Mouse (Mus musculus) thymus, postnatal 0 days (tissue): Measurements from ENCODE around the gene Oxsr1. TPM values are rescaled to one million over a fixed set of nuclear protein-coding genes. Genes with fewer than 3 reads are reported as not detected.
"Not testable (repeated sequence)": the region's sequence is repeated elsewhere in the genome, so short reads cannot be mapped to it uniquely, and the experiment has no call there.

ENCODE experiments used
- DNase-seq: peaks from one replicate; pipeline ENCODE4 v3.0.0-alpha.2; 2015; ENCODE audit warnings: low spot score
- polyA plus RNA-seq: library from polyadenylated mRNA; unstranded; fragments of >200 nt; fragmentation: Nextera tagmentation; extraction: Ambion mirVana; gene quantifications from 2 replicates; pipeline ENCODE4 v1.2.1, GENCODE M21; 2015

Gene Oxsr1
- 9.3 and 11.7 TPM in 2 replicates for polyA plus RNA-seq

DNA sequence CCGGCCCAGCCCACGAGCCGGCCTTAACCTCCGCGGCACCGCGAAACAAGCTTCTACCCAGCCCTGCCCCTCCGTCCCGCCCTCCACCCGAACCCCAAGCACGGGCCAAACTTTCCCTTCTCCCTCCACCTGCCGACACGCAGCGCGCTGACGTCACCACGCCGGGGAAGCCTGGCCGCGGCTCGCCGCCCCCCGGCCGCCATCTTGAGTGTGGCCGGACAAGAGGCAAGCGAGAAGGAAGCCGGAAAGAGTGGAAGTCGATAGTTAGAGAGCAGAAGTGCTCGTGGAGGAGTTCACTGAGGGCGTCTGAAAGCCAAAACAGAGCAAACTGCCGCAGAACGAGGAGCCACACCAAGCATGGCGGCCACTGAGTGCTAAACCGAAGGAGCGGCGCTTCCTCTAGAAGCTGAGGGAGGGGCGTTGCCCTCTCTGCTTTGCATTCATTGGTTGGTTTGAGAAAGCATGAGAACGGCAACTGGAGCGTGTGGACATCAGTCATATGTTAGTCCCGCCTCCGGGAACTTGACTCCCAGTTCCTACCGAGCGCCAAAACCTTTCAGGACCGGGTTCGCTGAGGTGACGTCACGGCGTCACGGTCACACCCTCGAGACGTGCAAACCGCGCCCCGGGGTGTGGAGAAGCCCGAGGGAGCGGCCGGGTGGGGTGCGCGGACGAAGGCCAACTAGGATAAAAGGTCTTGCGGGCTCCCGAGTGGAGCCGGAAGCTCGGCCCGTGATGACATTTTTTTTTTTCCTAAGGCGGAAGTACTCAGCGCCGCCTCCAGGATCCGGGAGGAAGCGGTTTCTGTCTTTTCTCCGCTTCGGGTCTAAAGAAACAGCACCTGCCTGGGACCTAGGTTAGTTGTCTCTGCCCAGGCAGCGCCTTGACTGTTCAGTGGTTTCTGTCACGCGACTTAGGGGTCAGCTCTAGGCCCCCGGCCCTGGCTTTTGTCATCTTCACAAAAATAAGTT, at the start of gene Oxsr1:
Gene Oxsr1 (minus strand): TSS at position 139 of the 971 bp plus-strand sequence.
- DNase-seq: peak; percentile 99

DNA sequence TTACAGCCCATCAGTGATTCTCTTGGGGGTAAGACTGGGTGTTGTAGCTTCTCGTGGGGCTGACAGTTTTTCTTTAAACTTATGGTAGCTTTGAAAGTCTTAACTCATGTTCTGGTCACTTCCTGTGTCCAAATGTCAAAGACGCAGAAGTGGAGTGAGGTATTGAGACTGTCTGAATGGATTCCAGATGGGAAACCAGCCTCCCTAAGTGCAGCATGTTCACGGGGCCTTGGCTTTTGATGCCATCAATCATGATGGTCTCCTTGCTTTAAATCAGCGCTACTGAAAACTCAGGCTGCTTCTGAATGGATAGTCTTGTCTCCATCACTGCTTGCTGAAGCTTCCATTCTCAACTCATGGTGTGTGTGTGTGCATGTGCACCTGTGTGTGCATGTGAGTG, 49.0 kb upstream of the Oxsr1 start:
- DNase-seq: no peak

DNA sequence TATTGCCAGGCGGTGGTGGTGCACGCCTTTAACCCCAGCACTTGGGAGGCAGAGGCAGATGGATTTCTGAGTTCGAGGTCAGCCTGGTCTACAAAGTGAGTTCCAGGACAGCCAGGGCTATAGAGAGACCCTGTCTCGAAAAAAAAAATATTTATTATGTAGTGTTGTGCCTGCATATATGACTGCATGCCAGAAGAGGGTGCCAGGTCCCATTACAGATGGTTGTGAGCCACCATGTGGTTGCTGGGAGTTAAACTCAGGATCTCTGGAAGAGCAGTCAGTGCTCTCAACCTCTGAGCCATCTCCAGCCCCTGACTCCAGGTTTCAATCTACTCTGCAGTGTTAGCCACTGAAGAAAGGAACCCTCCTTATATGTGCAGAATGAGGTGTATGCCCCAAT, 48.5 kb upstream of the Oxsr1 start:
- not testable (repeated sequence) for DNase-seq

DNA sequence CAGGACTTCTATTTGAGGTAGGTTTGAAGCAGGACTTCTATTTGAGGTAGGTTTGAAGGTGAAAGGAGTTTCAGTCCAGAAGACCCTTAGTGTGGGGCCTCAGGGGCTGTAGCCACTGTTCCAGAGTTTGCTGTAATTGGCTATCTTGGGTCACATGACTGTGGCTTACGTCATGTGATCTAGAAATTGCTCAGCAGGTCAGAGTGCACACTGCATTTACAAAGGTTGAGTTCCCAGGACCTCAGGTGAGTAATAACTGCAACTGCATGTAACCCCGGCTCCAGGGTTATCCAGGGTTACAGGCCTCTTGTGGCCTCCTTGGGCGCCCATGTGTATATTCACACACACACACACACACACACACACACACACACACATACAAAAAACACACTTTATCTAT, 46.1 kb upstream of the Oxsr1 start:
- no peak for DNase-seq

DNA sequence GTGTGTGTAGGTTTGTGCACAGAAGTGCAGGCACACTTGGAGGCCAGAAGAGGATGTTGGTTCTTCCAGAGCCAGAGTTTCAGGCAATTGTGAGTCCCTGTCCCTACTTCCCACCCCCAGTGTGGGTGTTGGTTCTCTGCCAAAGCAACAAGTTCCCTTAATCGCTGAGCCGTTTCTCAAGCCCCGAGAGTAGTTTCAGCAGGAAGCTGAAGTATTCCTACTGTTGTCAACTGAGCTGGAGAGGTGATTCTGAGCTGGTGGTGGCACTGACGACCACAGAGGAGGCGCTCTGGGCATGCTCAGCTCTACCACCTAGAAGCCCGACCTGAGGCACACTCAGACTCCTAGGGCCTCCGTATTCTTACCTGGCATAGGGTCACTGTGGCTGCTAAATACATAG, 43.1 kb upstream of the Oxsr1 start, which contains the start of gene Slc22a14:
Gene Slc22a14 (minus strand): TSS at position 270 of the 400 bp plus-strand sequence.
- DNase-seq: no peak

DNA sequence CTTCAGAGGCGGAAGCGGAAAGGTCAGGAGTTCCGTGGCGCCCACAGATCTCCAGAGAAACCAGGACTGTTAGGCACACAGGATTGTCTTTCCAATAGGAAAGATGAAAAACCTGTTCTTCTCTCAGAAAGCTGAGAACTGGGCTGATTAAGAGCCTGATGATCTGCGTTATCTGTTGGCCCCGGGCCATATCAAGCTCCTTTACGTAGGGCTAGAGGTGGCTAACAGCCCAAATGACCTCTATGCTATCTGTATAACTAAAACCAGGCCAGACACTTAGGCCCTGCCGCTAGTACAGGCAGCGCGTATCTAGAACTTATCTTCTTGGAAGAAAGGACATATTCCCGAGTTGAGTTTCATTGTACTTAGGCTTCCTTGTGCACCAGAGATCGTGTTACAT, 41.0 kb upstream of the Oxsr1 start:
- no peak for DNase-seq

DNA sequence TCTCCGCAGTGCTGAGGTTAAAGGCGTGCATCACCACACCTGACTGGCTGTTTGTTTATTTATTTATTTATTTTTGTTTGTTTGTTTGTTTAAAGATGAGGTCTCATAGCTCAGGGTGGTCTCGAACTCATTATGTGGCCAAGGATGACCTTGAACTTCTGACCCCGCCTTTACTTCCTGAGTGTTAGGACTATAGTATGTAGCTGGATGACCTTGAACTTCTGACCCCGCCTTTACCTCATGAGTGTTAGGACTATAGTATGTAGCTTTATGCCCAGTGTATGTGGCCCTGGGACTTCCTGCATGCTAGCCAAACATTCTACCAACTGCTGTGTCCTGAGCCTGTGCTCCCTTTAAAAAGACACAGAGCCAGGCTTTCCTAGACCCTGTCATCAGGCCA, 39.2 kb upstream of the Oxsr1 start:
- DNase-seq: no peak

DNA sequence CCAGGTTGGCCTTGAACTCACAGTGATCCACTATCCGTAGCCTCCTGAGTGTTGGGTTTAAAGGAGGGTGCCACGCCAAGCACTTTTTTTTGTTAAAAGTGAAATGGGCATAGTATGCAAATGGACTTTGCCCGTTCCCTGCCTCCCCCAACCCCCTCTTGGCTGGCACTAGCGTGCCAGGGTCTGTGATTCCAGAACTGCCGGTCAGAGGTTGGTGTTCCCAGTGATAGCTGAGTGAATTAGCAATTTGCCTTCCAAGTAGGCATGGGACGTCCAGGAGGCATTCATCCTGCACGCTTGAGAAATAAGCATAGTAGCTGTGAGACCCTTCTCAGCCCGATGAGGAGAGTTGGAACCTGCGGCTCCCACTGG, 35.8 kb upstream of the Oxsr1 start:
- no peak for DNase-seq

DNA sequence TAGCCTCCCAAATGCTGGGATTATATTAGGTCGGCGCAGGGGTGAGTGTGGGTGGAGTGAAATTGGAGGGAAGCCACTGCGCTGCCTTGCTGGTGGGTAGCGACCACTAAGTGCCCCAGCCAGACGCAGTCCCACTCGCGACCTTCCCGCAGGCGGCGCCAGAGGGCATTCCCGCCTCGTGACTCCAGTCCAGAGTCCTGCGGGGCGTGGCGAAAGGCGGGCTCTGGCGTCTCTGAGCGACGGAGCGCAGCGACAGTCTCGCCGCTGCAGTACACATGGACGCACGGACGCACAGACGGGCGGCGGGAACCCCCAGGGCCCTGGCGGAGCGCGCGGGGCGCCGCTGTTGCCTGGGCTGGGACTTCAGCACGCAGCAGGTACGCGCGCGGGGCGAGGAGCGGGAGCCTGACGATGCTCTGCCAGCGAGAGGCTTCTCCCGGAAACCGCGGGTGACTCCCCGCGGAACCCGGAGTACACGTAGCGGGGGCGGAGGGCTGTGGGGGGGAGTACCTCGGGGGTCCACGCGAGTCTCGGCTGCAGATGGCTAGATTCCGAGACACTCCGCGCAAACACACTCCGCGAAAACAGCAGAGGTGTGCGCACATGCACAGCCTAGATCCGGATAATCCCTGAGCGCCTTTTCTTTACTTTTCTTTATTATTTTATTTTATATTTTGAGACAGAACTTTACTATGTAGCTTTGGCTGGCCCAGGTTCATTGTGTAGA, 35.3 kb upstream of the Oxsr1 start, which contains the start of gene Xylb:
Gene Xylb (plus strand): TSS at position 51 of the 727 bp plus-strand sequence.
- DNase-seq: peak; percentile 76

DNA sequence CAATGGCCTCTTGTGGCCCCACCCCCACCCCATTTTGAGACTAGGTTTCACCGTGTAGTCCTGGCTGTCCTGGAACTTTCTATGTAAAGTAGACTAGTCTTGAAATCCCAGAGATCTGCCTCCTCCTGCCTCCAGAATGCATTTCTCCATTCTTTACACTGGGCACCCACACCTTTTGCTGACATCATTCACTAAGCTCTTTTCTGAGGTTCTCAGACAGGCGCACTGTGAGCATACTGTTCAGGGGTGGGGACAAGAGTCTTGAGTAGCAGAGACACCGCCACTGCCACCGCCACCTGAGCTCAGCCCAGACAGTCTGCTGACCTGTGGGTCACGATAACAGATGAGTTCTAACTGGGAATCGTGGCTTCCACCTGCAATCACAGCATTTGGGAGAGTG, 33.7 kb upstream of the Oxsr1 start:
- DNase-seq: no peak

DNA sequence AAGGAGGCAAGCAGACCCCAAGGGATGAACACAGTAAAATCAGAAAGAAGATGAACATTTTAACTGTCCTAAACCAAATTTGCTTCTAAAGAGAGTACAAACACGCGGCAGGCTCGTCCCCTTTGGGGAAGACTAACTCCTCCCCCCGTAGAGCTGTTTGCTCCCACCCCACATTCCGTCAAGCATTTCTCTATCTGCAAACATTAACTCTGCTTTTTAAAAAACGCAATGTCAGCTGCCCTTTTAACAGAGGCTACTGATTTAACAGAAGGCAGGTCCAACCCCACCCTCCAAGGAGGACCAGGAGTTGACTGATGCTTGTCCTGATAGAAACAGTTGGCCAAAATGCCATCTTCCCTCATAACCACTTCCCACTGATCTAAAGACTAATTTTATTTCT, 31.7 kb upstream of the Oxsr1 start:
- DNase-seq: no peak

DNA sequence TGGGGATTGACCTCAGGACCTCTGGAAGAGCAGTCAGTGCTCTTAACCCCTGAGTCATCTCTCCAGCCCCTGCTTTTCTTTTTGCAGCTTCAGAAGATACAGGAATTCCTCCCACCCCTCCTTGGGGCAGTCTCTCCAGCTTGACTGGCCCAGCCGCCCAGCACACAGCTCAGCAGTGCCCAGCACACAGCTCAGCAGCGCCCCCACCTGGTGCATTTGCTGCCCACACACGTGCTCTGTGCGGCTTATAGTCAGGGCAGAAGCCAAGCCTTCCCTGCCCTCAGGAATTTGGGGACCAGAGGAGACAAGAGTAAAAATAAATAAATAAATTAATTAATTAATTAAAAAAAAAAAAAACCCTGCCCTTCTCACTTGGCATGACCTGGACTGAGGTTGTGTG, 29.8 kb upstream of the Oxsr1 start:
- DNase-seq: peak; percentile 69

DNA sequence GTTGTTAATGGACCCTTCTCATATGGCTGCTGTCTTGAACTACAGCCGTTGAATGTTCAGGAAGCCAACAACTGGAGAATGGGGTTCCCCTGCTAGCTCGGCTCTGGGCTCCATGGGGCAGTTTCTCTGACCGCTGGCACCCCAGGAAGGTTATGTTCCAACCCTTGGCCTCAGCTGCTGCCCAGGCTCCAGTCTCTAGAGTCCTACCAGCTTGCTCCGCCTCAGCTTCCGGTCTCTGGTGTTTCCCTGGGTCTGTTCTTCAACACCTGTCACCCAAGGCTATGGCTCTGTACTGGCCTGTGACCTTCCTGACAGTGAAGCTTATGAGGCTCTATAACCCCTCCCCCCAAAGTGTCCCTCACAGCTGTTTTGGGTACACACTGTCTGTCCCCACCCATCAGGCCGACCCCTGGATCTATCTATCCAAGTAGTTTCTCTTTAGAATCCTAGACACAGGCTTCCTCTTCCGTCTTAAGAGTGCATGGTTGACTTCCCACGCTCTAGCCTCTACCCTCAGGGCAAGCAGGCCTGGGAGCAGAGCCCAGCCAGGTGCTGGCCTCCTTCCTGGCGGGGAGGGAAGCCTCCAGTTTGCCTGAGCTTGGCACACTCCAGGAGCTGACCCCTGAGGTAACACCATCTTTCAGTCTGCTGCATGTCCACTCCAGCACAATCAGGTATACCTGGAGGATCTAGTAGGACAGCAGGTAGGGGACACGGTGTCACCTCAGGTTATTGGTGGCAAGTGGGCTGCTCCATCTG, 28.9 kb upstream of the Oxsr1 start:
- no peak for DNase-seq

DNA sequence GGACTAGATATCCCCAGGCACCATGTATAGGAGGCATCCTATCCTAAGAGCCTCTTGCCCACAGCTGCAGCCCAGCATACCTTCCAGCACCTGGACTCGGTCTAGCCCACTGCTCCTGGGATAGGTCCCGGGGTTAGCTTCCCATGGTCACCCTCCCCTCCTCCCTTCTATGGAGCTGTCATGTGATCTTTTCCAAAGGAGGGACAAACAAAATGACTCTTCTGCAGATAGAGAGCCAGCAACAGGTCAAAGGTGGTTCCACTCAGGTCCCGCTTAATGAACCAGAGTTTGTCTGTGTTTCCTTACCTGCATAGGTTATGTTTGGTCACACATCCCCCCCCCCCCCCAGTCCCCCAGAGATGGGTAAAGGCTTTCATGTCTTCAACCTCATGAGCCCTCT, 28.3 kb upstream of the Oxsr1 start:
- no peak for DNase-seq

DNA sequence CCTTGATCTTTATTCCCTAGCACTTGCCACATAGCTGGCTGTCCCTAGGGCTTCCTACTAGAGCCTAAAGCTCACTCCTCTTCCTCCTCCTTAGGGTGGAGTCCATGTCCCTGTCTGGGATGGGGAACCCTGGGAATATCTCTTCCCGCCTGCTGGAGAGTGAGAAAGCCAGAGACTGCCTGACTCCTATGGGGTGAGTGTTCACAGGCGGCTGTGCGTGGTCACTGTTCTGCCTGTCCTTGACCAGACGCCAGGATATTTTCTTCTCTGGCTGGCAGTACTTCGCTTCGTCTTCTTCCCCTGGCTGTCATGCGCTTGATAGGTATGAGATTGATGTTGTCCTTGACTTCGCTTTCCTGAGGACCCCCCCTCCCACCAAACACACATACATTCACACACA, 24.1 kb upstream of the Oxsr1 start:
- no peak for DNase-seq

DNA sequence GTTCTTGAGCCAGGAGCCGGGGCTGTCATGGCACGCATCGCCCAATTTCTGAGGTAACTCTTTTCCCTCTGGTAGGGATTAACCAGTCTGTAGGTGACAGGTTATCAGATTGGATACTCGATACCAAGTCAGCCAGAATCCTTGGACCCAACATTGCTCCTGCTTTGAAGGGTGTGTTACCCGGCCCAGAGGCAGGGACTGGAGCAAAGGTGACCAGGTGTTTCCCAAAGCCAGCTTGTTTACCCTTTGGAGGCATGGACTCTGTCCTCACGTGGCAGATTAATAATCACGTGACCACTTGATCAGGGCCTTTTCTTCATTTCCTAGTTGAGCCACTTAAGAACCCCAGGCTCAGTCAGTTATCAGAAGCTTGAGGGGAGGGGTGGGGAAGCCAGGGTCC, 20.5 kb upstream of the Oxsr1 start:
- no peak for DNase-seq

DNA sequence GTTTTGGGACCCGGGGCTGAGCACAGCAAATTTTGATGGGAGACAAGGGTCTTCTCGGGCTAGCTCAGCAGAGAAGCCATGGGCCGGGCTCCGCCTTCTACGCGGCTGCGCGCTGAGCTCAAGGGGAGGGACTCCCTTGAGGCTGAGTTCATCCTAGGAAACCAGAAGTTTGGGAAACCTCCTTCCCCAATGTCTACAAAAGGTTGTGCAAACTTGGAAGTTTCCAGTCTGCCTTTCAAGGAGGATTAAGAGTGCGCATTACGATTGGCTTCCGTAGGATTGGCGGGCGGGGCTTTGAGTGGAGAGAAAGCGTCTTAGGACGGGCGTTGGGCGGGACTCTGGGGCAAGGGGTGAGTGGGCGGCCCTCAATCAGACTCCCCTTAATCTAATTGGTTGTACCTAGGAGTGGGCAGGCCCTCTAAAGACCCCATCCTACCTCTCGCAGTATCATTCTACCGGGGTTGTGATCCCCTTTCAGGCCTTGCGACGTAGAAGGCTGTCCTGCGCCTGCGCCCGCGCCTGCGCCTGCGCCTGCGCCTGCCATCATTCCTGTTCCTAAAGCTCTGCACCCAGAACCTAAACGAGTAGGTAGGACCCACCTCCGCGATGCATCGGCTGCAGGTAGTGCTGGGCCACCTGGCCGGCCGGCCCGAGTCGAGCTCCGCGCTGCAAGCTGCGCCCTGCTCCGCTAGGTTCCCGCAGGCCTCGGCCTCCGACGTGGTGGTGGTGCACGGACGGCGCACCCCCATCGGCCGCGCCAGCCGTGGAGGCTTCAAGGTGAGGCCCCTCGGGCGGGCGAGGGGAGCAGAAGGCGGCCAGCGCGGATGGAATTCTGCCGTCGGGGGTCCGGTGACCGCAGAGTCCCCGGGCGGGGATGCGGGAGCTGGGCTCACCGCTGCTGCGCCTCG, 18.9 kb upstream of the Oxsr1 start, which contains the start of gene Myd88:
Gene Myd88 (minus strand): TSS at position 503 of the 908 bp plus-strand sequence.
- peak; percentile 96 for DNase-seq

DNA sequence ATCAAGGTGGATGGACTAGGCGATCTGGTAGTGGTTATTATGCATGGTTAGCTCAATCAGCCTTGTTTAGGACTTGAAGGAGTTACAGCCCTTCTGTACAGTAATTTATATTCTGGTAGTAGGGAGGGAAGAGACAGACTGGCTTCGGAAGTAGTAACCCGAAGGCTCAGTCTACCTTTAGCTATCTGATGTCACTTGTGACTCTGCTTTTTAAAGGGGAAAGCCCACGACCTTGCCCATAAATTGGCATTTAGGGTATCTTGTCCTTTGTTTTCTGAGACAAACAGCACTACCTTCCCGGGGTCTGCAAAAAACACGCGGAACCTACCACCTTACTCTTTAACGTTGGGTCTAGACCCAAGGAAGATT, 18.0 kb upstream of the Oxsr1 start:
- DNase-seq: no peak

DNA sequence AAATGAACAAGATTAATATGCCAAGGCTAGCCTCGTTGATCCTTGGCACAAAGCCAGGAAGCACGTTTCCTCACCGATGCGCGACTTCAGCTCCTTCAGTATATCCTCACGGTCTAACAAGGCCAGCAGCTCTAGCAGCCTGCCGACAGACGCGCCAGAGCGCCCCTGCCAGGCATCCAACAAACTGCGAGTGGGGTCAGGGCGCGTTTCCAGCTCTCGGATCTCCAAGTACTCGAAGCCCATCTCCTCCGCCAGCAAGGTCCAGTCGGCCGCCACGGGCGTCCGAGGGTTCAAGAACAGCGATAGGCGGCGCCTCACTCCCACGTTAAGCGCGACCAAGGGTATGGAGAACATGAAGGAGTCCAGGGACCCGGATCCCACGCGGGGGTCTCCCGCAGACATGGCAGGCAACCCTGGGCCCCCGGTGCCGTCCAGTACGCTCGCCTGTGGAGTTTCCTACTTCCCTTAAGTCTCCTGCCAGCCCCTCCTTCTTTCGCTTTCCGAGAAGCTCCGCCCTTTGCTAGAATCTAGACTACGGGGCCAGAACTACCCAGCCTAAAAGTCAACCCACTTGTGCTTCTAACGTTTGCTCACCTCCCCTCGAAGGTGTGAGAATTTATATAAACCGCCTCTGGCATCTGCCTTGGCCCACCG, 17.5 kb upstream of the Oxsr1 start, which contains the start of gene Acaa1a:
Gene Acaa1a (plus strand): TSS at position 119 of the 654 bp plus-strand sequence.
- DNase-seq: peak; percentile 69

DNA sequence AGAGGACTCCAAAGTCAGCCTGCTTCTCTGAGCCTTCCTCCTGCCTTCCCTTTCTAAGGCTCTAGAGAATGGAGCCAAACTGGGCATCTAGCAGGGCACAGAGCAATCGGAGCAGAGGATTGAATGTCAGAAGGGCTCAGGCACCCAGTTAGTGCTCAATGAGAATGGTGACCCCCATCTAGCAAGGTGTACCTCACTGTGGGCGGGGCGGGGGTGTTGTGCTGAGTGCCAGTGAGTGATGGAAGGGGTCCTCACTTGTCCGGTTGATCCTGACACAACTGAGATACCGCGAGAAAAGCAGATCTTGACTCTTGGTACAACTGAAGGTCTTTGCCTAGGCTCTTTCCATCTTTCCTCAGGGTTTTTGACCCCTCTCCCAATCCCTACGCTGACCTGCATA, 16.9 kb upstream of the Oxsr1 start:
- no peak for DNase-seq
